Mouse (Mus musculus): ENCODE data around the gene Shank2.

DNA sequence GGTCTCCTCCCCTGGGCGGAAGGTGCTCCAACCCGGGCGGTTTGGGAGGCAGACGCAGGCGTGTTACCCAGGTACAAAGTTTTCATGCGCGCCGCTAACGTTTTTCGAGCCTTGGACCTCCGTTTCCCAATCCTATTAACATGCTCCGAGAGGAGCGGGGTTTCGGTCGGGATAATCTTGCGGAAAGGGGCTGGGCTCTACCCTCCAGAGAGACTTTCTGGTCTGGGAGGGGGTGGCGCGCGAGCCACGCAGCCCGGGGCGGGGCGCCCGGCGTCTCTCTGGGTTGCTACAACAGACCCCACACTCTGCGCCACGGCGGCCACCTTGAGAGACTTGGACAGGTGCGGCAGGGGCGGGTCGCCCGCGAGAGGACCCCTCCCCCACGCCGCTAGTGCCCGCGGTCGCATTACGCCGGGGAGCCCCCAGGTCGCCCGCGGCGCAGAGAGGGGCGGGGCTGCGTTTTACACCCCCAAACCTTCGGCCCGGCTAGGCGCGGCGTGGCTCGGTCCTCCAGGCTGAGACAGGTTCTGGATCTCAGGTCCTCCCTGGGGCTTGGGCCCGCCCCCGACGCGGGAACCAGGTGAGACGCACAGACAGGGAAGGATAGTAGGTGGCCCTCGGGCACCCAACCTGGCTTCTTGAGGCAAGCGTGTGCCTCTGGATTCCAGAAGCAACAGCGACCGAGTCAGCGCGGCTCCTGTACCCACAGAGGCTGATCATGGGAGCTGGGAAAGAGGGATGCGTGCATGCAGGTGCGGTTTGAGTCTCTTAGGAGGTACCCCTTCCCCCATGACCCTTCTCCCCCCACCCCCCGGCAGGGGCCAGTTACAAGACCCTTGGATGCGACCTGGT lies 23.7 kb upstream of the Shank2 start:
- TF ChIP-seq TBP (conservative IDR thresholded peaks at IDR 0.05; ENCODE audit: low read depth, low read length), result no peak
- no peak for TF ChIP-seq MAZ (IDR thresholded peaks at IDR 0.05; ENCODE audit: low read depth, low read length)
- TF ChIP-seq POLR2AphosphoS2 (IDR thresholded peaks at IDR 0.05; ENCODE audit: low read depth, low read length), result no peak
- no peak for TF ChIP-seq MYC (IDR thresholded peaks at IDR 0.05; ENCODE audit: low read depth, low read length)
- no peak for TF ChIP-seq USF1 (IDR thresholded peaks at IDR 0.05; ENCODE audit: low read depth, low read length)
- TF ChIP-seq CTCF (conservative IDR thresholded peaks at IDR 0.05 in 1 of 2, IDR thresholded peaks at IDR 0.05 in 1 of 2; ENCODE audit: low read depth in 2 of 2, low read length in 2 of 2), result no peak
- TF ChIP-seq POLR2A (IDR thresholded peaks at IDR 0.05; ENCODE audit: low read depth, low read length), result no peak
- TF ChIP-seq HCFC1 (IDR thresholded peaks at IDR 0.05; ENCODE audit: low read depth, low read length), result no peak
- no peak for TF ChIP-seq MAFK (IDR thresholded peaks at IDR 0.05; ENCODE audit: insufficient replicate concordance, low read length)
